Mouse (Mus musculus) ES-E14 (cell line): Measurements from ENCODE around the gene Prickle2. TPM values are rescaled to one million over a fixed set of nuclear protein-coding genes. Genes with fewer than 3 reads are reported as not detected.

ENCODE experiments used
- DNase-seq: peaks from one replicate; pipeline ENCODE4 v3.0.0-alpha.2; 2013; ENCODE audit warnings: low read depth, low spot score
- H3K27ac ChIP-seq: 2 replicates; pipeline ENCODE4 v1.5.1; 2012; ENCODE audit warnings: low read depth, mild to moderate bottlenecking, low read length, moderate library complexity, mixed read lengths; ENCODE audit not compliant: poor library complexity, insufficient read depth, severe bottlenecking
- H3K36me3 ChIP-seq: 2 replicates; pipeline ENCODE4 v1.6.1; 2012; ENCODE audit warnings: mild to moderate bottlenecking, low read length, moderate library complexity, mixed read lengths; ENCODE audit not compliant: control insufficient read depth, poor library complexity, insufficient read depth, severe bottlenecking
- H3K4me1 ChIP-seq, 2 experiments: fragments of 150-350 bp in 1 of 2; sonication (generic) in 1 of 2; 2 replicates each; pipeline ENCODE4 v1.6.1; 2012; ENCODE audit warnings: low read length in 2 of 2, mild to moderate bottlenecking in 1 of 2, mixed read lengths in 1 of 2; ENCODE audit not compliant: control insufficient read depth in 2 of 2, insufficient read depth in 2 of 2, poor library complexity in 1 of 2
- H3K4me3 ChIP-seq, 2 experiments: fragments of 150-350 bp in 1 of 2; sonication (generic) in 1 of 2; 2 replicates each; pipeline ENCODE4 v1.5.1; 2012; ENCODE audit warnings: low read length in 2 of 2, low read depth in 1 of 2, mild to moderate bottlenecking in 1 of 2, mixed read lengths in 1 of 2; ENCODE audit not compliant: insufficient read depth in 1 of 2, poor library complexity in 1 of 2, severe bottlenecking in 1 of 2
- H3K9ac ChIP-seq: 2 replicates; pipeline ENCODE4 v1.6.1; 2012; ENCODE audit warnings: low read depth, mild to moderate bottlenecking, low read length, mixed read lengths; ENCODE audit not compliant: poor library complexity, insufficient read depth, severe bottlenecking
- H3K9me3 ChIP-seq: fragments of 150-350 bp; sonication (generic); 2 replicates; pipeline ENCODE4 v1.6.1; 2012; ENCODE audit warnings: low read depth, mild to moderate bottlenecking, low read length; ENCODE audit not compliant: control insufficient read depth, insufficient read depth
- CHD2 ChIP-seq: IDR thresholded peaks from 2 replicates; pipeline ENCODE4 v1.6.1; 2014; ENCODE audit warnings: mild to moderate bottlenecking, low read depth, low read length, inconsistent platforms
- HCFC1 ChIP-seq: IDR thresholded peaks from 2 replicates; pipeline ENCODE4 v1.6.1; 2012; ENCODE audit warnings: low read length, inconsistent platforms, borderline replicate concordance; ENCODE audit not compliant: insufficient read depth
- MAFK ChIP-seq: IDR thresholded peaks from 2 replicates; pipeline ENCODE4 v1.6.1; 2014; ENCODE audit warnings: mild to moderate bottlenecking, low read depth, low read length, inconsistent platforms; ENCODE audit not compliant: insufficient read depth
- ZC3H11A ChIP-seq: IDR thresholded peaks from 2 replicates; pipeline ENCODE4 v1.6.1; 2012; ENCODE audit warnings: low read depth, mild to moderate bottlenecking, inconsistent platforms, low read length, borderline replicate concordance
- ZNF384 ChIP-seq: IDR thresholded peaks from 2 replicates; pipeline ENCODE4 v1.6.1; 2012; ENCODE audit warnings: low read depth, low read length, inconsistent platforms
- in situ Hi-C, 2 experiments: fragments of 600-800 bp; cut with MboI; formaldehyde crosslinking; loops; one replicate each; pipeline ENCODE4 v1.15.1; 2025; ENCODE audit warnings: low sequenced_read_pairs in 2 of 2, inconsistent platforms in 1 of 2; ENCODE audit not compliant: unreplicated experiment in 2 of 2
- total RNA-seq: library from RNA; depleted of rRNA; stranded (reverse); fragments of 300-350 nt; gene quantifications from 2 replicates; pipeline ENCODE4 v1.2.3, GENCODE M21; 2012

The Prickle2 gene
- total RNA-seq, 1 experiment, result 1.2 TPM

GRCm38 (mm10) chr6:92460750-92461149, 245.2 kb downstream of the Prickle2 start:
- no peak for TF ChIP-seq HCFC1
- no peak for TF ChIP-seq ZC3H11A
- no peak for TF ChIP-seq CHD2
- no peak for TF ChIP-seq ZNF384
- no peak for TF ChIP-seq MAFK
- in situ Hi-C loops, result no loop called here
- Histone ChIP-seq H3K9ac (no peak overlapping the region), H3K4me3 (no peak overlapping the region), H3K36me3 (no peaks in the 10 kb centered on the region), H3K9me3 (no peaks in the 10 kb centered on the region), H3K4me1 (peaks cover 0 to 2% of the 10 kb centered on the region in 2 experiments; a peak in 1 of 4 replicates), H3K27ac (no peak overlapping the region)
- DNase-seq, result no peak

GRCm38 (mm10) chr6:92458026-92458425, 247.9 kb downstream of the Prickle2 start:
- no peak for TF ChIP-seq CHD2
- no peak for TF ChIP-seq ZC3H11A
- no peak for TF ChIP-seq ZNF384
- no peak for TF ChIP-seq MAFK
- TF ChIP-seq HCFC1, result no peak
- H3K36me3 ChIP-seq, result no peaks in the 10 kb centered on the region
- in situ Hi-C loops, result no loop called here

DNA sequence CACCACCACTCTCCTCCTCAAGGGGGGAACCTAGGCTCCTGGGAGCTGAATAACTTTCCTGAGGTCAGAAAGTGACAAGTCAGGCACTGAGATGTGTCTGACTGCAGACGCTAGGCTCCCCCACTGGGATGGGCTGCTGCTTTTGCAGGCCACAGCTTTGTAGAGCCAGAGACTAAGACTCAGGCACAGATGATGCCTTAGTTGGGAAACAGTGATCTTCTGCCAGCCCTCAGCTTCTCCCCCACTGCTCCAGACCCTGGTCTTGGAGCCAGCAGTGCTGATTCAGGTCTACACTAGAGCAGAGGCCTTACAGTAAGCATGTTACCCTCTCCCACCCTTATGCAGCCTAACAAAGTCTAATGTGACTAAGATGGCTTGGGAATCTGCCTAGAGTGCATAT, 254.5 kb downstream of the Prickle2 start:
- in situ Hi-C loops, result no loop called here
- Histone ChIP-seq H3K4me3 (no peak overlapping the region), H3K4me1 (no peaks in the 10 kb centered on the region), H3K36me3 (no peaks in the 10 kb centered on the region), H3K9me3 (no peaks in the 10 kb centered on the region), H3K27ac (no peak overlapping the region), H3K9ac (no peak overlapping the region)
- DNase-seq, result no peak
- TF ChIP-seq HCFC1 (no peak), ZNF384 (no peak), CHD2 (no peak), ZC3H11A (no peak), MAFK (no peak)

More at GRCm38 (mm10) chr6:92458026-92458425, 247.9 kb downstream of the Prickle2 start:
- Histone ChIP-seq H3K27ac (no peak overlapping the region), H3K9ac (no peak overlapping the region), H3K4me1 (peaks cover 0 to 2% of the 10 kb centered on the region in 2 experiments; a peak in 1 of 4 replicates), H3K9me3 (no peaks in the 10 kb centered on the region), H3K4me3 (no peak overlapping the region)
- no peak for DNase-seq

DNA sequence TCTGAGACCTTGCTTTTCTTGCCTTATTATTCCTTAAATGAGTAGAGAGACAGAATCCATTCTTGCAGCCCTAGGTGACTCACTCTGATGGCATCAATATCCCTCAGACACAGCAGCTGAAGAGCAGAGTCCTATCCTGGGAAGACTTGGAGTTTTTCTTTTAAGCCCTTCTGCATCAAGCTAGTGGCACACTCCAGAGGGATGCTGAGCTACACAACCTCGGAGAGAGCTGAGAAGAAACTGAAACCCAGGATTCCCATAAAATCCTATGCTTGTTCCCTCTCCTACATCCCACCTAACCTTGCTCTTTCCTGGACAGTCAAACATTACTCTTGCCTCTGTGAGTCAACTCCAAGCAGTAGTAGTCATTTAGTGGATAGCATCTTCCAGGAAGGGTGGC, 256.0 kb downstream of the Prickle2 start:
- no peaks in the 10 kb centered on the region for H3K9me3 ChIP-seq

GRCm38 (mm10) chr6:92446662-92447061, 259.3 kb downstream of the Prickle2 start:
- in situ Hi-C loops, result no loop called here
- Histone ChIP-seq H3K36me3 (no peaks in the 10 kb centered on the region), H3K9ac (no peak overlapping the region), H3K4me1 (no peaks in the 10 kb centered on the region), H3K4me3 (no peak overlapping the region), H3K9me3 (no peaks in the 10 kb centered on the region), H3K27ac (no peak overlapping the region)
- no peak for DNase-seq
- TF ChIP-seq ZC3H11A (no peak), ZNF384 (no peak), MAFK (no peak), HCFC1 (no peak), CHD2 (no peak)

More for the DNA sequence above, 256.0 kb downstream of the Prickle2 start:
- Histone ChIP-seq H3K4me1 (no peaks in the 10 kb centered on the region), H3K4me3 (no peak overlapping the region), H3K27ac (no peak overlapping the region), H3K9ac (no peak overlapping the region), H3K36me3 (no peaks in the 10 kb centered on the region)
- in situ Hi-C loops, result no loop called here
- no peak for DNase-seq
- no peak for TF ChIP-seq CHD2
- no peak for TF ChIP-seq ZC3H11A
- no peak for TF ChIP-seq ZNF384
- TF ChIP-seq HCFC1, result no peak
- TF ChIP-seq MAFK, result no peak
